Mouse (Mus musculus) kidney, adult 2 months (tissue): ENCODE measurements around the gene Rubcn.

Source experiments
- CTCF ChIP-seq: fragments of 200-500 bp; conservative IDR thresholded peaks from 2 replicates; pipeline ENCODE4 v1.5.1; 2011; ENCODE audit warnings: low read depth, mild to moderate bottlenecking, control low read depth, low read length, moderate library complexity, mixed read lengths; ENCODE audit not compliant: insufficient read depth, insufficient read length
- POLR2A ChIP-seq: fragments of 200-500 bp; IDR thresholded peaks from one replicate; pipeline ENCODE4 v1.6.1; 2011; ENCODE audit warnings: low read depth, low read length, control low read depth

GRCm38 (mm10) chr16:32824061-32824460 lies 53.5 kb downstream of the Rubcn start:
- no peak for TF ChIP-seq CTCF
- no peak for TF ChIP-seq POLR2A
